Mouse (Mus musculus): ENCODE results near the gene Abcf2.
"Not testable (repeated sequence)": the region's sequence is repeated elsewhere in the genome, so short reads cannot be mapped to it uniquely, and the experiment has no call there.

The Abcf2 gene

GRCm38 (mm10) chr5:24586547-24587199 lies 9.4 kb upstream of the Abcf2 start, which contains the start of gene Chpf2:
Gene Chpf2, plus strand, starts transcription at chr5:24586741.
- DNase-seq (ENCODE audit: low read depth, low spot score) = no peak

- no peak for DNase-seq (ENCODE audit: low read depth, low spot score)
Observed at GRCm38 (mm10) chr5:24586106-24586505, 8.8 kb upstream of the Abcf2 start.

GRCm38 (mm10) chr5:24578109-24578963 lies 1.1 kb upstream of the Abcf2 start:
- DNase-seq (ENCODE audit: low read depth, low spot score) = no peak

GRCm38 (mm10) chr5:24576801-24577182 lies 475 bp downstream of the Abcf2 start:
- no peak for DNase-seq (ENCODE audit: low read depth, low spot score)

GRCm38 (mm10) chr5:24575948-24576347 lies 1.3 kb downstream of the Abcf2 start:
- no peak for DNase-seq (ENCODE audit: low read depth, low spot score)

- no peak for DNase-seq (ENCODE audit: low read depth, low spot score)
Observed at GRCm38 (mm10) chr5:24556709-24557108, 20.6 kb downstream of the Abcf2 start, which contains the start of gene 4931409K22Rik. Gene 4931409K22Rik, minus strand, starts transcription at chr5:24556809.

- not testable (repeated sequence) for DNase-seq (ENCODE audit: low read depth, low spot score)
Observed at GRCm38 (mm10) chr5:24555335-24555734, 21.9 kb downstream of the Abcf2 start.

GRCm38 (mm10) chr5:24553621-24554244 lies 23.5 kb downstream of the Abcf2 start:
- DNase-seq (ENCODE audit: low read depth, low spot score) = no peak

- no peak for DNase-seq (ENCODE audit: low read depth, low spot score)
Observed at GRCm38 (mm10) chr5:24551317-24551688, 26.0 kb downstream of the Abcf2 start.

- DNase-seq (ENCODE audit: low read depth, low spot score) = peak; percentile 40
Observed at GRCm38 (mm10) chr5:24550598-24551316, 26.5 kb downstream of the Abcf2 start.

GRCm38 (mm10) chr5:24542643-24543042 lies 34.6 kb downstream of the Abcf2 start:
- no peak for DNase-seq (ENCODE audit: low read depth, low spot score)

GRCm38 (mm10) chr5:24541144-24541569 lies 36.1 kb downstream of the Abcf2 start:
- DNase-seq (ENCODE audit: low read depth, low spot score) = no peak

GRCm38 (mm10) chr5:24540387-24541143 lies 36.7 kb downstream of the Abcf2 start, which contains the start of gene Asb10:
Gene Asb10, minus strand, starts transcription at chr5:24540978.
- DNase-seq (ENCODE audit: low read depth, low spot score) = no peak

GRCm38 (mm10) chr5:24539571-24540296 lies 37.5 kb downstream of the Abcf2 start:
- DNase-seq (ENCODE audit: low read depth, low spot score) = no peak

GRCm38 (mm10) chr5:24537618-24538017 lies 39.6 kb downstream of the Abcf2 start:
- DNase-seq (ENCODE audit: low read depth, low spot score) = no peak

GRCm38 (mm10) chr5:24536511-24536910 lies 40.8 kb downstream of the Abcf2 start:
- DNase-seq (ENCODE audit: low read depth, low spot score) = no peak

GRCm38 (mm10) chr5:24535731-24536130 lies 41.5 kb downstream of the Abcf2 start:
- no peak for DNase-seq (ENCODE audit: low read depth, low spot score)

GRCm38 (mm10) chr5:24534292-24534691 lies 43.0 kb downstream of the Abcf2 start:
- DNase-seq (ENCODE audit: low read depth, low spot score) = no peak

- no peak for DNase-seq (ENCODE audit: low read depth, low spot score)
Observed at GRCm38 (mm10) chr5:24533391-24533790, 43.9 kb downstream of the Abcf2 start.

- DNase-seq (ENCODE audit: low read depth, low spot score) = peak; percentile 51
Observed at GRCm38 (mm10) chr5:24530042-24530689, 47.1 kb downstream of the Abcf2 start.

All from brain, embryonic 18.5 days (tissue).